Mouse (Mus musculus): ENCODE data around the gene Cwh43. TPM values are rescaled to one million over a fixed set of nuclear protein-coding genes. Genes with fewer than 3 reads are reported as not detected.
A peak's percentile ranks its signal among the peaks of the same experiment; 100 is the strongest.

Gene Cwh43
- polyA plus RNA-seq (2016; fragmentation: Nextera tagmentation; extraction: Ambion mirVana) = 0.08 TPM in 2 replicates

- Histone ChIP-seq H3K9ac (peak within 1 kb of the TSS; percentile 42), H3K4me1 (peaks cover 10% of the 10 kb centered on the region), H3K27ac (no peak within 1 kb of the TSS), H3K36me3 (replicated peaks) (no peaks in the 10 kb centered on the region), H3K4me3 (replicated peaks) (peak within 1 kb of the TSS; percentile 37), H3K27me3 (peaks cover 50% of the 10 kb centered on the region), H3K4me2 (peak within 1 kb of the TSS; percentile 59), H3K9me3 (no peaks in the 10 kb centered on the region)
- WGBS = 4% methylated on average over 49 of the region's 49 CpGs
- no peak for ATAC-seq (ENCODE audit: low FRiP score)
Observed at GRCm38 (mm10) chr5:73405981-73406722, at the start of gene Cwh43. TSS of gene Cwh43 (plus strand) at chr5:73406075.

GRCm38 (mm10) chr5:73359134-73359751, 46.6 kb upstream of the Cwh43 start:
- no peak overlapping the region for H3K4me3 ChIP-seq (replicated peaks)
- 81% methylated on average over 6 of the region's 6 CpGs for WGBS

GRCm38 (mm10) chr5:73359752-73360141, 46.1 kb upstream of the Cwh43 start:
- peaks cover 4% of the 10 kb centered on the region; the same call in 1 of the 2 replicates for H3K4me1 ChIP-seq
- H3K4me2 ChIP-seq = no peak overlapping the region
- WGBS = 41% methylated on average over 12 of the region's 12 CpGs
- ATAC-seq (ENCODE audit: low FRiP score) = no peak
- no peak overlapping the region for H3K9ac ChIP-seq
- H3K4me3 ChIP-seq (replicated peaks) = no peak overlapping the region
- H3K27ac ChIP-seq = no peak overlapping the region
- peaks cover 10% of the 10 kb centered on the region; the same call in 1 of the 2 replicates for H3K27me3 ChIP-seq
- no peaks in the 10 kb centered on the region for H3K36me3 ChIP-seq (replicated peaks)
- H3K9me3 ChIP-seq = no peaks in the 10 kb centered on the region

More at GRCm38 (mm10) chr5:73359134-73359751, 46.6 kb upstream of the Cwh43 start:
- H3K9me3 ChIP-seq = no peaks in the 10 kb centered on the region
- no peak overlapping the region for H3K9ac ChIP-seq
- peaks cover 8% of the 10 kb centered on the region; the same call in 1 of the 2 replicates for H3K4me1 ChIP-seq
- no peak overlapping the region for H3K27ac ChIP-seq
- no peak overlapping the region for H3K4me2 ChIP-seq
- ATAC-seq (ENCODE audit: low FRiP score) = no peak
- H3K27me3 ChIP-seq = peaks cover 10% of the 10 kb centered on the region; the same call in 1 of the 2 replicates
- H3K36me3 ChIP-seq (replicated peaks) = no peaks in the 10 kb centered on the region

- Histone ChIP-seq H3K4me1 (peaks cover 4% of the 10 kb centered on the region; the same call in 1 of the 2 replicates), H3K9ac (no peak overlapping the region), H3K27me3 (peaks cover 10% of the 10 kb centered on the region; the same call in 1 of the 2 replicates), H3K9me3 (no peaks in the 10 kb centered on the region), H3K4me2 (no peak overlapping the region), H3K4me3 (replicated peaks) (no peak overlapping the region), H3K36me3 (replicated peaks) (no peaks in the 10 kb centered on the region), H3K27ac (no peak overlapping the region)
- ATAC-seq (ENCODE audit: low FRiP score) = no peak
- WGBS = 29% methylated on average over 12 of the region's 12 CpGs
Observed at GRCm38 (mm10) chr5:73360240-73360639, 45.6 kb upstream of the Cwh43 start.

- Histone ChIP-seq H3K4me2 (no peak overlapping the region), H3K27me3 (peaks cover 10% of the 10 kb centered on the region; the same call in 1 of the 2 replicates), H3K9me3 (no peaks in the 10 kb centered on the region), H3K36me3 (replicated peaks) (no peaks in the 10 kb centered on the region), H3K9ac (no peak overlapping the region), H3K4me3 (replicated peaks) (no peak overlapping the region), H3K27ac (no peak overlapping the region), H3K4me1 (peaks cover 4% of the 10 kb centered on the region; the same call in 1 of the 2 replicates)
- WGBS = 89% methylated on average over 7 of the region's 7 CpGs
- no peak for ATAC-seq (ENCODE audit: low FRiP score)
Observed at GRCm38 (mm10) chr5:73362338-73362737, 43.5 kb upstream of the Cwh43 start.

- 86% methylated on average over 5 of the region's 5 CpGs for WGBS
- H3K9me3 ChIP-seq = no peaks in the 10 kb centered on the region
- no peak overlapping the region for H3K4me2 ChIP-seq
- no peak overlapping the region for H3K27ac ChIP-seq
- no peak overlapping the region for H3K4me3 ChIP-seq (replicated peaks)
- no peak overlapping the region for H3K9ac ChIP-seq
- no peak for ATAC-seq (ENCODE audit: low FRiP score)
- H3K36me3 ChIP-seq (replicated peaks) = no peaks in the 10 kb centered on the region
- peaks cover 10% of the 10 kb centered on the region; the same call in 1 of the 2 replicates for H3K27me3 ChIP-seq
- H3K4me1 ChIP-seq = peaks cover 4% of the 10 kb centered on the region; the same call in 1 of the 2 replicates
Observed at GRCm38 (mm10) chr5:73362791-73363190, 43.1 kb upstream of the Cwh43 start.

- H3K9ac ChIP-seq = no peak overlapping the region
- peaks cover 7% of the 10 kb centered on the region; the same call in 1 of the 2 replicates for H3K27me3 ChIP-seq
- no peaks in the 10 kb centered on the region for H3K9me3 ChIP-seq
- no peaks in the 10 kb centered on the region for H3K36me3 ChIP-seq (replicated peaks)
- H3K4me2 ChIP-seq = no peak overlapping the region
- H3K27ac ChIP-seq = no peak overlapping the region
- no peak overlapping the region for H3K4me3 ChIP-seq (replicated peaks)
- peaks cover 4% of the 10 kb centered on the region; the same call in 1 of the 2 replicates for H3K4me1 ChIP-seq
- WGBS = 87% methylated on average over 2 of the region's 2 CpGs
- ATAC-seq (ENCODE audit: low FRiP score) = no peak
Observed at GRCm38 (mm10) chr5:73364107-73364864, 41.6 kb upstream of the Cwh43 start.

- Histone ChIP-seq H3K4me1 (no peaks in the 10 kb centered on the region), H3K36me3 (replicated peaks) (no peaks in the 10 kb centered on the region), H3K4me3 (replicated peaks) (no peak overlapping the region), H3K9ac (no peak overlapping the region), H3K27ac (no peak overlapping the region), H3K4me2 (no peak overlapping the region), H3K9me3 (no peaks in the 10 kb centered on the region), H3K27me3 (no peaks in the 10 kb centered on the region)
- ATAC-seq (ENCODE audit: low FRiP score) = no peak
- WGBS = 84% methylated on average over 4 of the region's 4 CpGs
Observed at GRCm38 (mm10) chr5:73367906-73368305, 38.0 kb upstream of the Cwh43 start.

GRCm38 (mm10) chr5:73368845-73369447, 36.9 kb upstream of the Cwh43 start:
- no peak for ATAC-seq (ENCODE audit: low FRiP score)
- H3K36me3 ChIP-seq (replicated peaks) = no peaks in the 10 kb centered on the region
- no peaks in the 10 kb centered on the region for H3K27me3 ChIP-seq
- H3K4me1 ChIP-seq = no peaks in the 10 kb centered on the region
- no peaks in the 10 kb centered on the region for H3K9me3 ChIP-seq
- 63% methylated on average over 10 of the region's 10 CpGs for whole genome bisulfite sequencing
- H3K4me2 ChIP-seq = no peak overlapping the region
- H3K4me3 ChIP-seq (replicated peaks) = no peak overlapping the region
- no peak overlapping the region for H3K9ac ChIP-seq
- H3K27ac ChIP-seq = no peak overlapping the region

GRCm38 (mm10) chr5:73369731-73370130, 36.1 kb upstream of the Cwh43 start:
- H3K9me3 ChIP-seq = no peaks in the 10 kb centered on the region
- no peaks in the 10 kb centered on the region for H3K4me1 ChIP-seq
- no peak overlapping the region for H3K27ac ChIP-seq
- no peak overlapping the region for H3K9ac ChIP-seq
- H3K27me3 ChIP-seq = no peaks in the 10 kb centered on the region
- WGBS = 53% methylated on average over 3 of the region's 3 CpGs
- no peak overlapping the region for H3K4me3 ChIP-seq (replicated peaks)
- ATAC-seq (ENCODE audit: low FRiP score) = no peak
- H3K36me3 ChIP-seq (replicated peaks) = no peaks in the 10 kb centered on the region
- H3K4me2 ChIP-seq = no peak overlapping the region

- H3K4me1 ChIP-seq = no peaks in the 10 kb centered on the region
Observed at GRCm38 (mm10) chr5:73372601-73373000, 33.3 kb upstream of the Cwh43 start.

GRCm38 (mm10) chr5:73373184-73373583, 32.7 kb upstream of the Cwh43 start:
- no peaks in the 10 kb centered on the region for H3K36me3 ChIP-seq (replicated peaks)
- H3K4me3 ChIP-seq (replicated peaks) = no peak overlapping the region
- H3K9me3 ChIP-seq = no peaks in the 10 kb centered on the region
- H3K27me3 ChIP-seq = no peaks in the 10 kb centered on the region
- no peak for ATAC-seq (ENCODE audit: low FRiP score)
- H3K4me2 ChIP-seq = no peak overlapping the region
- WGBS = 80% methylated on average over 3 of the region's 3 CpGs
- no peak overlapping the region for H3K27ac ChIP-seq
- H3K9ac ChIP-seq = no peak overlapping the region
- no peaks in the 10 kb centered on the region for H3K4me1 ChIP-seq

More at GRCm38 (mm10) chr5:73372601-73373000, 33.3 kb upstream of the Cwh43 start:
- ATAC-seq (ENCODE audit: low FRiP score) = no peak
- Histone ChIP-seq H3K4me3 (replicated peaks) (no peak overlapping the region), H3K36me3 (replicated peaks) (no peaks in the 10 kb centered on the region), H3K4me2 (no peak overlapping the region), H3K27ac (no peak overlapping the region), H3K9me3 (no peaks in the 10 kb centered on the region), H3K9ac (no peak overlapping the region), H3K27me3 (no peaks in the 10 kb centered on the region)
- WGBS = 79% methylated on average over 5 of the region's 5 CpGs

All from forebrain, embryonic 12.5 days (tissue).